8 mouse cellular contexts compared by ENCODE assay signal in genomic region chr3:88071783-88072182, GRCm38 (mm10). TPM values are rescaled to one million over a fixed set of nuclear protein-coding genes. Genes with fewer than 3 reads are reported as not detected.
A peak's percentile ranks its signal among the peaks of the same experiment; 100 is the strongest.
DNase-seq lines count a peak whose midpoint lies in the region; ATAC-seq and TF ChIP-seq lines count a peak whose summit lies in the region.

No protein-coding gene starts in this region.

- no peak overlapping the region for H3K9ac ChIP-seq in heart, embryonic 11.5 days (ENCODE audit: low read depth, low read length)
- peak overlapping the region; percentile 10; the same call in 1 of the 2 replicates for H3K9ac ChIP-seq in intestine, embryonic 16.5 days (ENCODE audit: low read depth, low read length)
- H3K9ac ChIP-seq in midbrain, embryonic 13.5 days (replicated peaks): no peak overlapping the region

- no peak overlapping the region for H3K27ac ChIP-seq in heart, embryonic 11.5 days (ENCODE audit: low read depth, low read length)
- H3K27ac ChIP-seq in intestine, embryonic 16.5 days (ENCODE audit: low read length): no peak overlapping the region
- H3K27ac ChIP-seq in midbrain, embryonic 13.5 days: no peak overlapping the region
- no peak overlapping the region for H3K27ac ChIP-seq in small intestine, adult 2 months (ENCODE audit: insufficient read depth, low read depth, low read length)

- 3% methylated on average over 5 of the region's 5 CpGs for WGBS in heart, embryonic 11.5 days (ENCODE audit: insufficient replicate concordance)
- 2% methylated on average over 5 of the region's 5 CpGs for WGBS in intestine, embryonic 16.5 days
- 1% methylated on average over 5 of the region's 5 CpGs for WGBS in midbrain, embryonic 13.5 days
- 1% methylated on average over 5 of the region's 5 CpGs for WGBS in small intestine, adult 2 months

- H3K9me3 ChIP-seq in heart, embryonic 11.5 days (replicated peaks; ENCODE audit: control insufficient read depth, low read length): no peaks in the 10 kb centered on the region
- H3K9me3 ChIP-seq in intestine, embryonic 16.5 days (ENCODE audit: control insufficient read depth, low read length): no peaks in the 10 kb centered on the region
- no peaks in the 10 kb centered on the region for H3K9me3 ChIP-seq in midbrain, embryonic 13.5 days

- intact Hi-C loops in gastrocnemius, postnatal 36 days (cut with DNase I): loop anchor here (1.0 to 10.0 kb wide), 2 partner anchors 61 to 137 kb away; partner anchors contain the start of genes Isg20l2 and Rrnad1
- intact Hi-C loops in left cerebral cortex, postnatal 14 days (cut with DNase I): loop anchor here (2.0 to 5.0 kb wide), 3 partner anchors 61 to 137 kb away; partner anchors contain the start of gene Nes

- no peak overlapping the region for H3K4me3 ChIP-seq in heart, embryonic 11.5 days (ENCODE audit: low read depth, low read length)
- H3K4me3 ChIP-seq in intestine, embryonic 16.5 days (ENCODE audit: low read length): no peak overlapping the region
- H3K4me3 ChIP-seq in midbrain, embryonic 13.5 days (replicated peaks): no peak overlapping the region
- no peak overlapping the region for H3K4me3 ChIP-seq in small intestine, adult 2 months (ENCODE audit: low read depth, low read length)

- TF ChIP-seq POLR2A in small intestine, adult 2 months (IDR thresholded peaks at IDR 0.05; ENCODE audit: low read depth, low read length): no peak

- H3K4me1 ChIP-seq in heart, embryonic 11.5 days (ENCODE audit: control insufficient read depth, insufficient read depth, low read length): no peaks in the 10 kb centered on the region
- no peaks in the 10 kb centered on the region for H3K4me1 ChIP-seq in intestine, embryonic 16.5 days (ENCODE audit: control insufficient read depth, insufficient read depth, low read length)
- no peaks in the 10 kb centered on the region for H3K4me1 ChIP-seq in midbrain, embryonic 13.5 days (replicated peaks)
- H3K4me1 ChIP-seq in small intestine, adult 2 months (ENCODE audit: control insufficient read depth, insufficient read depth, insufficient read length, low read length): no peaks in the 10 kb centered on the region

- peak; percentile 93; the same call in 1 of the 2 replicates for TF ChIP-seq CTCF in small intestine, adult 2 months (IDR thresholded peaks at IDR 0.05; ENCODE audit: extremely low read depth, insufficient read length, insufficient replicate concordance, low read depth, low read length)

- no peaks in the 10 kb centered on the region for H3K36me3 ChIP-seq in heart, embryonic 11.5 days (ENCODE audit: control insufficient read depth, insufficient read depth, low read length)
- H3K36me3 ChIP-seq in intestine, embryonic 16.5 days (ENCODE audit: control insufficient read depth, insufficient read depth, low read length): no peaks in the 10 kb centered on the region
- no peaks in the 10 kb centered on the region for H3K36me3 ChIP-seq in midbrain, embryonic 13.5 days
- no peaks in the 10 kb centered on the region for H3K36me3 ChIP-seq in small intestine, adult 2 months (ENCODE audit: control insufficient read depth, insufficient read depth, low read length)

- peak; percentile 97 for DNase-seq in heart, adult 11 months
- peak; percentile 80 for DNase-seq in embryo, embryonic 11 days
- DNase-seq in gastrocnemius, postnatal 36 days: peak; percentile 80 to 86
- peak; percentile 90 to 93 for DNase-seq in left cerebral cortex, postnatal 14 days (ENCODE audit: low spot score in 2 of 2)

- no peak for ATAC-seq in heart, embryonic 11.5 days (replicated peaks; ENCODE audit: insufficient number of reproducible peaks, low FRiP score, low TSS enrichment)
- ATAC-seq in intestine, embryonic 16.5 days: peak; percentile 62; the same call in 1 of the 2 replicates
- ATAC-seq in midbrain, embryonic 13.5 days: peak; percentile 85

- H3K27me3 ChIP-seq in heart, embryonic 11.5 days (ENCODE audit: control insufficient read depth, insufficient read depth, low read length): peaks cover 19% of the 10 kb centered on the region
- H3K27me3 ChIP-seq in intestine, embryonic 16.5 days (replicated peaks; ENCODE audit: control insufficient read depth, insufficient read depth, low read length): no peaks in the 10 kb centered on the region
- H3K27me3 ChIP-seq in midbrain, embryonic 13.5 days: peaks cover 17% of the 10 kb centered on the region
- no peaks in the 10 kb centered on the region for H3K27me3 ChIP-seq in small intestine, adult 2 months (ENCODE audit: control insufficient read depth, insufficient read depth, low read length)

- H3K4me2 ChIP-seq in heart, embryonic 11.5 days: no peak overlapping the region
- no peak overlapping the region for H3K4me2 ChIP-seq in intestine, embryonic 16.5 days (ENCODE audit: low read depth, low read length)
- no peak overlapping the region for H3K4me2 ChIP-seq in midbrain, embryonic 13.5 days (replicated peaks)

RNA-seq across cellular contexts. Expression of gene Ttc24, which starts 6.3 kb away (rescaled TPM):
- polyA plus RNA-seq in heart, embryonic 11.5 days (2014; fragmentation: Nextera tagmentation; extraction: Ambion mirVana): not detected in 2 replicates
- total RNA-seq in gastrocnemius, postnatal 36 days (2021): not detected
- polyA plus RNA-seq in intestine, embryonic 16.5 days (2015; fragmentation: Nextera tagmentation; extraction: Ambion mirVana): not detected in 2 replicates
- not detected for total RNA-seq in left cerebral cortex, postnatal 14 days (2021)
- polyA plus RNA-seq in midbrain, embryonic 13.5 days (2015; fragmentation: Nextera tagmentation; extraction: Ambion mirVana): not detected in 2 replicates
- not detected in 2 replicates for polyA plus RNA-seq in small intestine, adult 2 months (2012; rRNA removed)

RNA-seq across cellular contexts. Expression of gene Iqgap3, which starts 10.0 kb away (rescaled TPM):
- polyA plus RNA-seq in heart, embryonic 11.5 days (2014; fragmentation: Nextera tagmentation; extraction: Ambion mirVana): 18.5 and 21.9 TPM in 2 replicates
- total RNA-seq in gastrocnemius, postnatal 36 days (2021): under 1 TPM; 0.64 TPM
- 14.3 and 14.5 TPM in 2 replicates for polyA plus RNA-seq in intestine, embryonic 16.5 days (2015; fragmentation: Nextera tagmentation; extraction: Ambion mirVana)
- 1 to 10 TPM in 1 of 2 experiments, under 1 TPM in 1; 0.66 to 1.2 TPM for total RNA-seq in left cerebral cortex, postnatal 14 days (2021)
- 6.2 and 6.6 TPM in 2 replicates for polyA plus RNA-seq in midbrain, embryonic 13.5 days (2015; fragmentation: Nextera tagmentation; extraction: Ambion mirVana)
- 7.1 and 14.6 TPM in 2 replicates for polyA plus RNA-seq in small intestine, adult 2 months (2012; rRNA removed)

RNA-seq across cellular contexts. Expression of gene Naxe, which starts 13.5 kb away (rescaled TPM):
- polyA plus RNA-seq in heart, embryonic 11.5 days (2014; fragmentation: Nextera tagmentation; extraction: Ambion mirVana): 136 and 149 TPM in 2 replicates
- total RNA-seq in gastrocnemius, postnatal 36 days (2021): 10 to 100 TPM; 36.3 to 37.9 TPM
- polyA plus RNA-seq in intestine, embryonic 16.5 days (2015; fragmentation: Nextera tagmentation; extraction: Ambion mirVana): 170 and 178 TPM in 2 replicates
- total RNA-seq in left cerebral cortex, postnatal 14 days (2021): 10 to 100 TPM; 60.8 to 64.2 TPM
- 154 and 157 TPM in 2 replicates for polyA plus RNA-seq in midbrain, embryonic 13.5 days (2015; fragmentation: Nextera tagmentation; extraction: Ambion mirVana)
- 25.4 and 41.6 TPM in 2 replicates for polyA plus RNA-seq in small intestine, adult 2 months (2012; rRNA removed)

RNA-seq across cellular contexts. Expression of gene Gpatch4, which starts 28.9 kb away (rescaled TPM):
- 22.1 and 23.9 TPM in 2 replicates for polyA plus RNA-seq in heart, embryonic 11.5 days (2014; fragmentation: Nextera tagmentation; extraction: Ambion mirVana)
- 10 to 100 TPM; 16.0 to 17.1 TPM for total RNA-seq in gastrocnemius, postnatal 36 days (2021)
- polyA plus RNA-seq in intestine, embryonic 16.5 days (2015; fragmentation: Nextera tagmentation; extraction: Ambion mirVana): 30.4 and 38.3 TPM in 2 replicates
- 10 to 100 TPM; 15.5 to 16.5 TPM for total RNA-seq in left cerebral cortex, postnatal 14 days (2021)
- 28.1 and 28.3 TPM in 2 replicates for polyA plus RNA-seq in midbrain, embryonic 13.5 days (2015; fragmentation: Nextera tagmentation; extraction: Ambion mirVana)
- polyA plus RNA-seq in small intestine, adult 2 months (2012; rRNA removed): 3.7 and 4.4 TPM in 2 replicates

RNA-seq across cellular contexts. Expression of gene Hapln2, which starts 44.4 kb away (rescaled TPM):
- polyA plus RNA-seq in heart, embryonic 11.5 days (2014; fragmentation: Nextera tagmentation; extraction: Ambion mirVana): not detected in 2 replicates
- under 1 TPM in 1 of 2 experiments, not detected in 1; 0.42 TPM for total RNA-seq in gastrocnemius, postnatal 36 days (2021)
- polyA plus RNA-seq in intestine, embryonic 16.5 days (2015; fragmentation: Nextera tagmentation; extraction: Ambion mirVana): not detected in 2 replicates
- 1 to 10 TPM; 1.3 TPM for total RNA-seq in left cerebral cortex, postnatal 14 days (2021)
- polyA plus RNA-seq in midbrain, embryonic 13.5 days (2015; fragmentation: Nextera tagmentation; extraction: Ambion mirVana): 0.14 and 0.55 TPM in 2 replicates
- not detected in 2 replicates for polyA plus RNA-seq in small intestine, adult 2 months (2012; rRNA removed)
